Mouse (Mus musculus) left cerebral cortex, adult 18-20 months (tissue): ENCODE data around the gene Oard1. TPM values are rescaled to one million over a fixed set of nuclear protein-coding genes. Genes with fewer than 3 reads are reported as not detected.
A peak's percentile ranks its signal among the peaks of the same experiment; 100 is the strongest.

ENCODE experiments used
- DNase-seq, 2 experiments: peaks; one replicate each; pipeline ENCODE4 v3.0.0; 2021 to 2022; ENCODE audit warnings: low spot score in 2 of 2, mixed read lengths in 1 of 2
- long read RNA-seq, 2 experiments: library from polyadenylated mRNA; stranded (forward); transcript quantifications; one replicate each; pipeline ENCODE4 v2.0.0; 2021
- total RNA-seq, 2 experiments: library from RNA; stranded (reverse); gene quantifications; 2 replicates each; pipeline ENCODE4 v1.2.3; 2021

Gene Oard1
- total RNA-seq = 10 to 100 TPM; 11.9 to 14.6 TPM
- long read RNA-seq, experiment 1, transcript Oard1-202 (6 exons, 1,324 nt) = major isoform, 6 of 12 reads
- long read RNA-seq, experiment 1, partial matches to known transcripts = 0 of 12 reads
- long read RNA-seq, experiment 1, other reads (novel, unspliced or antisense) = 6 of 12 reads
- long read RNA-seq, experiment 2, transcript Oard1-202 (6 exons, 1,324 nt) = major isoform, 5 of 13 reads
- long read RNA-seq, experiment 2, partial matches to known transcripts = 0 of 13 reads
- long read RNA-seq, experiment 2, other reads (novel, unspliced or antisense) = 5 of 13 reads

DNA sequence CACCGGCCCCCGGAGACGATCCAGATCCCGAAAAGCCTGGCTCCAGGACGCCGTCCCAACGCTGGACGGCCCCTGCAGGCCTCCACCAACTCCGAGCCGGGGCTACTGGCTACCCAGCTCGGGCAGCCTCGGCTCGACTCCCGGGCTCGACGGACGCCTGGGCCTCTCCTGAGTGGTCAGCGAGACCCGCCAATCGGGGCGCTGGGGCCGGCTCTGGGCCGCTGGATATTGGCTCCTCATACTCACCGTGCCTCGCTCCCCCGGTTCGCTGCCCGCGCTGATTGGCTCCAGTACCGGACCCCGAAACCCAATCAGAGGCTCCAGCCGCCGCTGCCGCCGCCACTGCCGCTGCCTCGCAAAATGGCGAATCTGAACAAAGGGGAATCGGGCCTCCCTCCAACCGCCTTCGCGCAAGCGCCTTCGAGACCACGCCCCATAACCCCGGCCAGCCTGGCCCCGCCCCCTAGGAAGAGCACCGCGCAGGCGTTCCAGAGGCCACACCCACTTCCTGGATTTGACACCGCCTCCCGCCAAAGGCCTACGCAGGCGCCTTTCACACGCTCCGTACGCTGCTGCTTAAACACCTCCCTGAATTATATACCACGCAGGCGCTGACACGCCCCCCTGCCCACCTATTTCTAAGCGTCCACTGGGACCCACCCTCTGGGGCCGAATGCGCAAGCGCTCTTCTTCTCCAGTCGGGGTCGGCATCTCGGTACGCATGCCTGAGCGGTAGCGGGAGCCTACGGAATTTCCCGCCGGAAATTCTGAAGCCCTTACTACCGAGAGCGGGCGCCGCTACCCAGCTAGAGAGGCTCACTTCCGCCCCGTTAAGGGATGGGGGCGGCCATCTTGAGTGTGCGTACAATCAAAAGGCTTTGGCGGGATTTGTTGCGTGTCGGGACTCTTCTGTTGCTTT is at the start of gene Oard1, which contains the start of gene Nfya:
Gene Oard1, plus strand, starts transcription at position 635 of the 919 bp plus-strand sequence.
Gene Nfya, minus strand, starts transcription at position 527 of the 919 bp plus-strand sequence.
- DNase-seq = peak; percentile 99 to 100

DNA sequence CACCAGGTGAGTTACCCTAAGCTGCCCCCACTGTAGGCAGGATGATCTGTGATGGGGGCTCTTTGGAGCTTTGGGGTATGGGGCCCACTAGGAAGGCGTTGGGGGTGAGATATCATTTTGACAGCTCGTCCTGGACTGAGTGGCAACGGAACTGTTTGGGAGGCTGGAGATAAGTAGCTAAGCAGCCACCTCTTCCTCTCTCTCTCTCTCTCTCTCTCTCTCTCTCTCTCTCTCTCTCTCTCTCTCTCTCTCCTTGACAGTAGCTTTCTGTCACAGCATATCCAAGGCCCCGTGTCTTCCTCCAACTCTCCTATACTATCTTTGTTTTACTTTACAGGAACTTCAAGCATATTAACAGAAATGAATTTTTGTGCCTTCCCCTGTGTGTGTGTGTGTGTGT is 49.4 kb upstream of the Oard1 start:
- no peak for DNase-seq

- no peak for DNase-seq
Measured at GRCm38 (mm10) chr17:48362346-48362745, 47.5 kb upstream of the Oard1 start.

GRCm38 (mm10) chr17:48362966-48363365 is 46.8 kb upstream of the Oard1 start:
- DNase-seq = peak; percentile 38 to 53

DNA sequence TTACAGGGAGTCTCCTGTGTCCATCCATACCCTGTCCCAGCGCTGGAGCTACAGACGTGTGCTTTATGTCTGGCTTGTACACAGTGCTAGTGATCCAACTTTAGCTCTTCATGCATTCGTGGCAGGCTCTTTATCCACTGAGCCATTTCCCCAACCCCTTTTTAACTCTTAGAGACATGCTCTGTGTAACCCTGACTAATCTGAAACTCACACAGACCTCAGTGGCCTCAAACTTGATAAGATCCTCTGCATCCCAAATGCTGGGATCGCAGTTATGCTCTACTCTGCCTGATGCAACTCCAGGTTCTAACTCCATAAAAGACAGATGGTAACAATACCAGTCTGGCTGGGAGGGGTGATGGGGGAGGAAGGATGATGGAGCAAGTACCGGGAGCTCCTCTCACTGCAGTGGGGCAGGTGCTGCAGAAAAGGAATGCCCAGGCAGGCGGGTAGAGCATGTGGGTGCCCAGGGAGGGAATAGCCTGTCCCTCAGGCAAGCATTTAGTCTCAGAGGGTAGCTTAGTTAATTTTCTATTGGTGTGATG is 46.3 kb upstream of the Oard1 start:
- DNase-seq = no peak

DNA sequence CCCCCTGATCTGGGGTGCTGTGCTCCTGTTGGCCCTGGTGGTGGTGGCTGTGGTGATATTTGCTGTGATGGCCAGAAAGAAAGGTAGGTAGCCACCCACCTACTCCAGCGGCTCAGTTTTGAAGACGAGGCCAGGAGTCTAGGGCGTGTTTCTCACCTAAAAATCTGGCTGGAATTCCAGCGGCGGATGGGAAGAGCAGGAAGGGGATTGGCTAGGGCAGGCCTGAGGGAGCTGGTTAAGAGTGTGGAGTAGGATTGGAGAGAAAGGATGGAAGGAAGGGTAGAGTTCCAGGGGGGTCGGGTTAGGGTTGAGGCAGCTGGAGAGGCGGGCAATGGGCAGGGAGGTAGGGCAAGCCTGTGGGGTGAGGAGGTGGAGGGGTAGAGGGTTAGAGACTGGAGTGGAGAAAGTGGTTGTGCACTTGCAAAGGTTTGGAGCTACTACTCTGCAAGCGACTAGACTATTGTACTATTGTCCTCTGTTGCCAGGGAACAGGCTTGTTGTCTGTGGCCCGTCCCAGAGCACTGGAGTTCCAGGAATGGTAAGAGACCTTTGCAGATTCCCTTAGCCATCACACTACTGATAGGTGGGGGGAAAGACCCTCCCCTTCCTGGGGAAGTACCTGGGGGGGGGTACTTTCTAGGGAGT is 44.2 kb upstream of the Oard1 start:
- no peak for DNase-seq

GRCm38 (mm10) chr17:48366806-48367205 is 43.0 kb upstream of the Oard1 start:
- no peak for DNase-seq

DNA sequence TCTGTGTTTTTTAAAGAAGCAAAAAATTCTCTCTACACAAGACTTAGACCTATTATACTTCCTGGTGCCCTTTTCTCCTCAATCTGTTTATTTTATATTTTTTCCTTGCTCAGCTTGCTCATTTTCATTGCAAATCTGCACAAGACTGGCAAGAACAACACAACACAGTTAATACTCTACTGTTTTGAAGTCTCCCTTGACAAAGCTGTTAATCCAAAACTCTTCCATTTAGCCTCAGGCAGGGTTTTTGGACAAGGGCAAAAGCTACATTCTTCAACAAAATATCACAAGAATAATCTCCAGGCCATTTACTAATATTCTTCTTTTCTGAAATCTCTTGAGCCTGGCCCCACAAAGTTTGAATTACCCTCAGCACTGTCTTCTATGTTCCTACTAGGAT is 38.2 kb upstream of the Oard1 start:
- no peak for DNase-seq

GRCm38 (mm10) chr17:48372987-48373386 is 36.8 kb upstream of the Oard1 start:
- DNase-seq = peak; percentile 32 to 40

GRCm38 (mm10) chr17:48376102-48376501 is 33.7 kb upstream of the Oard1 start:
- peak in 1 of 2 experiments; percentile 47 for DNase-seq

- DNase-seq = no peak
Measured at GRCm38 (mm10) chr17:48379050-48379449, 30.8 kb upstream of the Oard1 start.

GRCm38 (mm10) chr17:48385786-48386461 is 23.9 kb upstream of the Oard1 start:
- no peak for DNase-seq

DNA sequence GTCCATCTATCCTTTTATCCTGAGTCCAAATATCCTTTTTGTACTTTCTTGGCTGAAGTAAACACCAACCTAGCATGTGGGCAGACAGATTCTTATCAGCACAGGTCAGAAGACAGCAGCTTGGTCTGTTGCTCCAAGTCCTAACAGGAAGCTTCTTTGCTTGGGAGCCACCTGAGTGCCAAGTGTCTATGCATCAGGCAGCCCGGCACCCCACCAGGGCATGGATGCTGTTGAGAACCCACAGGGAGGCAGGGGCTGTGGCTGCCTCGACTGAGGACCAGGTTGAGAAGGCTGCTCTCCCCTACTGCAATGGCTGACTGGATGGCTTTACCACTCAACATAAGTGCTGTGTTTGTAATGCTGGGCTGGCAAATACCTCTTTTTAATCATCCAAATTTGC is 21.1 kb upstream of the Oard1 start:
- no peak for DNase-seq

DNA sequence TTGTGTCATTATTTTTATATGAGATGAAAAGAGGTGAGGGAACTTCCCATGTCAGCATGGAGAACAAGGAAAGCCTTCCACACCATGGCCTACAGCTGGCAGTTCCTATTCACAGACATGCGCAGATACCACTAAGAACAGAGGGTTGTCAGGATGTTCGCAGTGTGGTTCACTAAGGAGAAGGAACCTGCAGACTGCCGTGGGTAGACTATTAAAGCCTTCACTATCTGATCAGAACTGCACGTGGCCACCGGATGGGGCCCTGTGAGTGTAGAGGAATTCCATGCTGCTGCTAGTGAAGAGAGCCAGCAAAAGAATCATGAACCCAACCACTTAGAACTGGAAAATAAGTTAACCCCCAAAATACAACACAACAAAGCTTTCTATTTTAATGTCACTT is 20.4 kb upstream of the Oard1 start:
- DNase-seq = no peak

- DNase-seq = no peak
Measured at GRCm38 (mm10) chr17:48391446-48391845, 18.4 kb upstream of the Oard1 start.

DNA sequence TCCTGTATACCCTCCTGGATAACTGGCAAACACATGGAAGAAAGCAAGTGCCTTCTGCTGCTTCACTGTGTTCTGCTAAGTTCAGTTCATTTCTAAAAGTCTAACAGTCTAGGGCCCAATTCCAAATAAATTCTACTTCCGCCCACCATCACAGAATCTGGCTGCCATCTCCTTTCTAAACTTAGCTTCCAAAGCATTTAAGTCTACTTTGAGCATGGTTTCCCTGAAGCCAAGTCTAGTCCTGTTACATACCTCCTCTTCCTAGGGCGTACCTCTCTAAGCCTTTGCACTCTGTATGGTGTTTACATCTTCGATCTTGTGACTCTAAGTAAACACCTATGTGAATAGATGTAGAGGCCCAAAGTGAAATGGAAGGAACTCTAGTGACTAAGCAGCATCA is 17.2 kb upstream of the Oard1 start:
- DNase-seq = peak; percentile 55 to 59

DNA sequence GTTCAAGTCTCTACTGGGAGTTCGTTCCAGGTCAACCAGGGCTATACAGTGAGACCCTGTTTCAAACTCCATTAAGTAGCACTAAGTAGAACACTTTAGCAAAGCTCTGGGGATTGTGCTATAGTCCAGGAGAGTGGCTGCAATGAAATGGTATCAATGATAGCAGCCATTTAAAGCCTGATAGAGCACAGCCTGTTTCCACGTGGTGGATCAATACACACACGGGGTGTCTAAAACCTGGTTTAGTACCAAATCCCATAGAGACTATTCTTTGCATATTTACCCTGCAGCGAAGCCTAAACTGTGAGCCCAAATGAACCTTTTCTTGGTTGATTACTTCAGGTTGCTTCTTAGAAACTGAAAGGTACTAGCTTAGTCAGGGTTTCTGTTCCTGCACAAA is 8.1 kb upstream of the Oard1 start:
- DNase-seq = no peak

GRCm38 (mm10) chr17:48402751-48403150 is 7.1 kb upstream of the Oard1 start:
- DNase-seq = no peak

DNA sequence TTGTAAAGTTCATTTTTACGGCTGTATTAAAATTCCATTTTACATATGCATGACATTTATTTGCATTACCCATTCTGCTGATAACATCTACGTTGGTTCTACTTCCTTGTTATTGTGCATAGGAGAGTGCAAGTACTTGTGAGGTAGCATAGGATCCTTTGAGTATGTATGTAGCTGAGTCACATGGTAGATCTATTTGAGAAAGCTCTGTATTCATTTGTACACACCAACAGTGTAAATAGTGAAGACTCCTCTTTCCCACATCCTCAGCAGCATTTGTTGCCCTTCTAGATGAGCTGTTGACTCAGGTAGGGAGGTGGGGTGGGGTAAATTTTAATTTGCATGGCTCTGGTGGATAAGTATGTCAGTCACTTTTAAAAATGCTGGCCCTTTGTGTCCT is 6.0 kb upstream of the Oard1 start:
- no peak for DNase-seq

DNA sequence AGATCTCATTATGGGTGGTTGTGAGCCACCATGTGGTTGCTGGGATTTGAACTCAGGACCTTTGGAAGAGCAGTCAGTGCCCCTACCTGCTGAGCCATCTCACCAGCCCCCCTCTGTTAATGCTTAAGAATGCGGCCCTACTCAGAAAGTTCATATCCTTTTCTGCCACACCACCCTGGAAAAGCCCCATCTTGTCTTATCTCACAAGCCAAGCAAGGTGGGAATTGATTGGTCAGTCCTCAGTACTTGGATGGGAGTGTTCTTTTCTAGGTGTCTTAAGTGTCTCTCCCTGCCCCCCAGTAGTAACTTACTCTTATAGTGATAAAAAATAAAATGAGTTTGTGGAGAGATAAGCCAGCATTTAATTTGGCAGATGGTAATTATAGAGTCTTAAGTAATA is 5.1 kb upstream of the Oard1 start:
- no peak for DNase-seq

DNA sequence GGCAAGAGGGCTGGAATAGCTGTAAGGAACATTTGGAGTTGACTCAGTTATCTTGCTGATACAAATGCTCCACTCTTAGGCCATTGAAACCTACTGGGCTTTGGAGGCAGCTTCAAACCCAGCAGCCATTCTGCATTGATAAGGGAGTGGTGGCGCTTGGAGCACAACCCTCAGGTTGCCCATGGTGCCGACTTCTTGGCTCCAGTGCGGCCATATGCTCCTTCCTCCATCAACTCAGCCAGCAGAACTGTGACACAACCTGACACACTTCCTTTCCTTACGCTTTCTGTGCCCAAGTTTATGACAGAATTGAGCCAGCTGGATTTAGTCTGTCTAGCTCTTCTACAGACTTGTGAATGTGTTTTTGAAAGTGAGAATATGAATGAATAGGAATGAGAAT is 2.7 kb upstream of the Oard1 start:
- peak in 1 of 2 experiments; percentile 26 for DNase-seq
